Mouse (Mus musculus) limb, embryonic 12.5 days (tissue): ENCODE measurements around the gene Erg. TPM values are rescaled to one million over a fixed set of nuclear protein-coding genes. Genes with fewer than 3 reads are reported as not detected.

Source experiments
- polyA plus RNA-seq: library from polyadenylated mRNA; unstranded; fragments of >200 nt; fragmentation: Nextera tagmentation; extraction: Ambion mirVana; gene quantifications from 2 replicates; pipeline ENCODE4 v1.2.1, GENCODE M21; 2016

The Erg gene
- polyA plus RNA-seq, 1 experiment from 2014 or later = 17.3 TPM

Other genes with a start within 250 kb of the Erg start
- gene Ets2, start 115.5 kb upstream of the Erg start, polyA plus RNA-seq = 123 and 124 TPM in 2 replicates